ENCODE assay signal across 7 mouse cellular contexts in genomic region chr19:5801432-5801964, GRCm38 (mm10). TPM values are rescaled to one million over a fixed set of nuclear protein-coding genes. Genes with fewer than 3 reads are reported as not detected.
DNase-seq lines count a peak whose midpoint lies in the region; ATAC-seq and TF ChIP-seq lines count a peak whose summit lies in the region.

No protein-coding gene starts in this region.

- H3K4me2 ChIP-seq in intestine, embryonic 16.5 days (ENCODE audit: low read depth, low read length) = peak overlapping the region; percentile 65
- peak overlapping the region; percentile 93 for H3K4me2 ChIP-seq in neural tube, embryonic 15.5 days

- H3K4me1 ChIP-seq in lung, adult 2 months (ENCODE audit: control insufficient read depth, insufficient read depth, low read length) = peaks cover 33% of the 10 kb centered on the region
- H3K4me1 ChIP-seq in embryonic facial prominence, embryonic 10.5 days = peaks cover 54% of the 10 kb centered on the region
- H3K4me1 ChIP-seq in intestine, embryonic 16.5 days (ENCODE audit: control insufficient read depth, insufficient read depth, low read length) = peaks cover 38% of the 10 kb centered on the region
- peaks cover 37% of the 10 kb centered on the region for H3K4me1 ChIP-seq in neural tube, embryonic 15.5 days

- TF ChIP-seq CTCF in lung, adult 2 months (IDR thresholded peaks at IDR 0.05; ENCODE audit: insufficient read depth, low read length) = no peak

- peak overlapping the region; percentile 100 for H3K4me3 ChIP-seq in lung, adult 2 months (replicated peaks; ENCODE audit: extremely low read depth, low read depth, low read length)
- peak overlapping the region; percentile 69 for H3K4me3 ChIP-seq in embryonic facial prominence, embryonic 10.5 days
- peak overlapping the region; percentile 62 for H3K4me3 ChIP-seq in intestine, embryonic 16.5 days (ENCODE audit: low read length)
- H3K4me3 ChIP-seq in neural tube, embryonic 15.5 days (replicated peaks) = peak overlapping the region; percentile 88

- no peak for TF ChIP-seq POLR2A in lung, adult 2 months (IDR thresholded peaks at IDR 0.05; ENCODE audit: borderline replicate concordance, extremely low read depth, low read depth, low read length)

- H3K36me3 ChIP-seq in embryonic facial prominence, embryonic 10.5 days (replicated peaks) = peaks cover 45% of the 10 kb centered on the region
- peaks cover 10% of the 10 kb centered on the region; the same call in 1 of the 2 replicates for H3K36me3 ChIP-seq in intestine, embryonic 16.5 days (ENCODE audit: control insufficient read depth, insufficient read depth, low read length)
- H3K36me3 ChIP-seq in neural tube, embryonic 15.5 days = peaks cover 16% of the 10 kb centered on the region

- H3K27me3 ChIP-seq in embryonic facial prominence, embryonic 10.5 days (replicated peaks; ENCODE audit: low read depth, poor library complexity, severe bottlenecking) = no peaks in the 10 kb centered on the region
- no peaks in the 10 kb centered on the region for H3K27me3 ChIP-seq in intestine, embryonic 16.5 days (replicated peaks; ENCODE audit: control insufficient read depth, insufficient read depth, low read length)
- no peaks in the 10 kb centered on the region for H3K27me3 ChIP-seq in neural tube, embryonic 15.5 days (replicated peaks)

- 1% methylated on average over 3 of the region's 3 CpGs for WGBS in lung, adult 2 months
- WGBS in embryonic facial prominence, embryonic 10.5 days = 11% methylated on average over 3 of the region's 3 CpGs
- WGBS in intestine, embryonic 16.5 days = 2% methylated on average over 3 of the region's 3 CpGs
- WGBS in neural tube, embryonic 15.5 days = 5% methylated on average over 3 of the region's 3 CpGs

- no peak for DNase-seq in lung, adult 2 months
- DNase-seq in lung, postnatal 4 days = no peak
- DNase-seq in embryonic facial prominence, embryonic 10.5 days (ENCODE audit: low spot score) = no peak
- DNase-seq in adrenal gland, postnatal 10 days = no peak
- DNase-seq in thymus, postnatal 10 days (ENCODE audit: low spot score in 2 of 2) = no peak

- no peaks in the 10 kb centered on the region for H3K9me3 ChIP-seq in embryonic facial prominence, embryonic 10.5 days
- no peaks in the 10 kb centered on the region for H3K9me3 ChIP-seq in intestine, embryonic 16.5 days (ENCODE audit: control insufficient read depth, low read length)
- no peaks in the 10 kb centered on the region for H3K9me3 ChIP-seq in neural tube, embryonic 15.5 days (replicated peaks)

- H3K9ac ChIP-seq in intestine, embryonic 16.5 days (ENCODE audit: low read depth, low read length) = peak overlapping the region; percentile 81
- H3K9ac ChIP-seq in neural tube, embryonic 15.5 days (replicated peaks) = peak overlapping the region; percentile 85

- peak overlapping the region; percentile 98 for H3K27ac ChIP-seq in embryonic facial prominence, embryonic 10.5 days (replicated peaks)
- peak overlapping the region; percentile 89 for H3K27ac ChIP-seq in intestine, embryonic 16.5 days (ENCODE audit: low read length)
- H3K27ac ChIP-seq in neural tube, embryonic 15.5 days (replicated peaks) = peak overlapping the region; percentile 100

- no peak for ATAC-seq in intestine, embryonic 16.5 days
- ATAC-seq in neural tube, embryonic 15.5 days (ENCODE audit: low FRiP score) = no peak

RNA-seq across cellular contexts. Expression of gene Scyl1, which starts 30.3 kb away (rescaled TPM):
- 113 and 116 TPM in 2 replicates for polyA plus RNA-seq in lung, adult 2 months (2012; rRNA removed)
- polyA plus RNA-seq in embryonic facial prominence, embryonic 10.5 days (2016; fragmentation: Nextera tagmentation; extraction: Ambion mirVana) = 72.0 and 74.9 TPM in 2 replicates
- polyA plus RNA-seq in intestine, embryonic 16.5 days (2015; fragmentation: Nextera tagmentation; extraction: Ambion mirVana) = 58.9 and 64.3 TPM in 2 replicates
- polyA plus RNA-seq in neural tube, embryonic 15.5 days (2015; fragmentation: Nextera tagmentation; extraction: Ambion mirVana) = 81.6 and 83.1 TPM in 2 replicates
- total RNA-seq in adrenal gland, postnatal 10 days (2021) = 10 to 100 TPM; 86.7 to 96.5 TPM
